Mouse (Mus musculus) heart, embryonic 14.5 days (tissue): ENCODE results near the gene Exosc8. TPM values are rescaled to one million over a fixed set of nuclear protein-coding genes. Genes with fewer than 3 reads are reported as not detected.
A peak's percentile ranks its signal among the peaks of the same experiment; 100 is the strongest.

Source experiments
- ATAC-seq: fragments of 200-750 bp; cut with Nextera tagmentation; 2 replicates; pipeline ENCODE4 v1.8.0; 2017; ENCODE audit warnings: low read depth, moderate TSS enrichment; ENCODE audit not compliant: insufficient number of reproducible peaks, insufficient read depth, low FRiP score
- H3K27ac ChIP-seq, 2 experiments: fragments of 200-500 bp in 1 of 2; fragments of 300-500 bp in 1 of 2; sonication (generic) in 1 of 2; replicated peaks in 1 of 2; 2 replicates each; pipeline ENCODE4 v1.5.1; 2012 to 2014; ENCODE audit warnings: low read depth in 2 of 2, low read length in 2 of 2, control low read depth in 1 of 2, mild to moderate bottlenecking in 1 of 2, mixed read lengths in 1 of 2; ENCODE audit not compliant: control insufficient read depth in 1 of 2, insufficient read depth in 1 of 2
- H3K27me3 ChIP-seq: fragments of 300-500 bp; sonication (generic); 2 replicates; pipeline ENCODE4 v1.6.1; 2014; ENCODE audit warnings: mild to moderate bottlenecking, low read length, control low read depth; ENCODE audit not compliant: control insufficient read depth, insufficient read depth
- H3K36me3 ChIP-seq: fragments of 300-500 bp; sonication (generic); 2 replicates; pipeline ENCODE4 v1.6.1; 2014; ENCODE audit warnings: mild to moderate bottlenecking, control low read depth, low read length, mixed read lengths; ENCODE audit not compliant: control insufficient read depth, insufficient read depth
- H3K4me1 ChIP-seq, 2 experiments: fragments of 200-500 bp in 1 of 2; fragments of 300-500 bp in 1 of 2; sonication (generic) in 1 of 2; 2 replicates each; pipeline ENCODE4 v1.6.1; 2012 to 2014; ENCODE audit warnings: low read length in 2 of 2, control low read depth in 1 of 2, mixed read lengths in 1 of 2; ENCODE audit not compliant: control insufficient read depth in 2 of 2, insufficient read depth in 2 of 2
- H3K4me2 ChIP-seq: fragments of 300-500 bp; sonication (generic); 2 replicates; pipeline ENCODE4 v1.6.1; 2014; ENCODE audit warnings: mild to moderate bottlenecking, low read length
- H3K4me3 ChIP-seq, 2 experiments: fragments of 200-500 bp in 1 of 2; fragments of 300-500 bp in 1 of 2; sonication (generic) in 1 of 2; 2 replicates each; pipeline ENCODE4 v1.5.1; 2012 to 2014; ENCODE audit warnings: low read length in 2 of 2, mild to moderate bottlenecking in 2 of 2, control low read depth in 1 of 2, low read depth in 1 of 2, moderate library complexity in 1 of 2; ENCODE audit not compliant: control insufficient read depth in 1 of 2, insufficient read depth in 1 of 2
- H3K9ac ChIP-seq: fragments of 300-500 bp; sonication (generic); 2 replicates; pipeline ENCODE4 v1.6.1; 2014; ENCODE audit warnings: mild to moderate bottlenecking, low read length
- H3K9me3 ChIP-seq: fragments of 300-500 bp; sonication (generic); 2 replicates; pipeline ENCODE4 v1.6.1; 2016; ENCODE audit warnings: low read length, control low read depth; ENCODE audit not compliant: control insufficient read depth
- WGBS: fragments of 180-500 bp; shearing (Covaris S2); extraction: QIAGEN DNeasy Blood & Tissue Kit; methylation state at CpG from one replicate; pipeline ENCODE4 v1.1.7; 2014; 5-methylcytosine and 5-hydroxymethylcytosine counted together
- polyA plus RNA-seq: library from polyadenylated mRNA; unstranded; fragments of >200 nt; fragmentation: Nextera tagmentation; extraction: Ambion mirVana; gene quantifications from 2 replicates; pipeline ENCODE4 v1.2.1, GENCODE M21; 2014

The Exosc8 gene
- polyA plus RNA-seq, 1 experiment from 2014 or later: 79.7 TPM

DNA sequence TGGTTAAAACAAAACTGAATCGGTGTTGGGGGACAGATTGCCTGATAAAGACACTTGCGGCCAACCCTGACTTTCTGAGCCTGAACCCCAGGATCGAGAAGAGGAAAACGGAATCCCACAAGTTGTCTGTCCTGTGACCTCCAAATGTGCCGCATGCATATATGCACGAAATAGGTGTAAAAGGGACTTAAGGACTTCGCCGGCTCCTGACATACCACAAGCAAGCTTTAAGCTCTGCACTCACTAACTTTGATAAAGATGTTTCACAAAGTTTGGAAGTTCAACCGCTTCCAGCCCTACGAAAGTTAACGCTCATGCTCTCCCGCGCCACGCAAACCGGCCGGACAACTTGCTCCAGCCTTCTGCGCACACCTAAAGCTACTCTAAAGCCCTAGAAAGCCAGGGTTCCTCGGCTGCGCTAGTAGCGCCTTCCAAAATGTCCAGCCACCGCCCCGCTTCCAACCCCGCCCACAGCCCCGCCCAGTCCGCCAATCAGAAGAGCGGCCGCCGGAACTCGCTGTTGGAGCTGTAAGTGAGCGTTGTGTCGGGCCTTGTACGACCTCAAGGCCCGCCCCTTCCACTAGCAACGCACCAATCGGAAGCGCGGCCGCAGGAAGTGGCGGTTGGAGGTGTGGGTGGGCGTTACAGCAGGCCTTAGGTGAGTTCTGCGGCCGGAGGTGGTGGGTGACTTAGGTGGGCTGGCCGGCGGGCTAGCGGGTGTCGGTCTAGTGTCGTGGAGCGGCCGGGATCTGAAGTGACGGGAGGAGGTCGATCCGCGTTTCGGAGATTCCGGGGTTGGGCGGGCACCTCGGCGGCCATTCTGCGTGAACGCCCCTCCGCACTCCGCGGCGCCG is 42.8 kb downstream of the Exosc8 start, which contains the start of gene Supt20:
Gene Supt20 (plus strand): TSS at position 606 of the 854 bp plus-strand sequence.
- 2% methylated on average over 65 of the region's 65 CpGs for WGBS
- H3K9ac ChIP-seq: peak within 1 kb of the TSS; percentile 89
- no peaks in the 10 kb centered on the region for H3K9me3 ChIP-seq
- H3K4me2 ChIP-seq: peak within 1 kb of the TSS; percentile 93
- peak within 1 kb of the TSS; percentile 93 to 95 for H3K27ac ChIP-seq
- H3K36me3 ChIP-seq: peaks cover 26% of the 10 kb centered on the region
- no peaks in the 10 kb centered on the region; a peak in 1 of 4 replicates for H3K4me1 ChIP-seq
- peak; percentile 98 for ATAC-seq
- no peaks in the 10 kb centered on the region for H3K27me3 ChIP-seq
- peak within 1 kb of the TSS; percentile 83 to 86 for H3K4me3 ChIP-seq

DNA sequence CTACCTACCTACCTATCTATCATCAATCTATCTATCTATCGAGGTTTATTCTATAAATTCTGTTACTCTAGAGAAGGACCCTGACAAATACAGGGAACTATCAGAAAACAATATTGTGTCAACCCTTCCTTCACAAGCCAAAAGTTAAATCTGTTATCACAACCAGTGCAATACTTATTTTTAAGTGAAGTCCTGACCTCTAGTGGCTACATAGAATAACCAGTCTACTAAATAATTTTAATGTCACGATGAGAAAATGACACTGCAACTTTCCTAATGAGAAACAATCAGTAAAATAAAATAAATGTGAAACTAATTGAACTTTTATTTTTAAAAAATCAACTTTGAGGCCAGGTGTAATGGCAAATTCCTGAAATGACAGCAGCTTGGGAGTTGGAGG is 46.1 kb downstream of the Exosc8 start:
- H3K36me3 ChIP-seq: no peaks in the 10 kb centered on the region
- H3K4me1 ChIP-seq: no peaks in the 10 kb centered on the region; a peak in 1 of 4 replicates
- 32% methylated on average over 2 of the region's 2 CpGs for WGBS
- no peak overlapping the region for H3K27ac ChIP-seq
- H3K4me2 ChIP-seq: no peak overlapping the region
- H3K9ac ChIP-seq: no peak overlapping the region
- no peaks in the 10 kb centered on the region for H3K27me3 ChIP-seq
- H3K4me3 ChIP-seq: no peak overlapping the region
- no peaks in the 10 kb centered on the region for H3K9me3 ChIP-seq
- ATAC-seq: no peak

DNA sequence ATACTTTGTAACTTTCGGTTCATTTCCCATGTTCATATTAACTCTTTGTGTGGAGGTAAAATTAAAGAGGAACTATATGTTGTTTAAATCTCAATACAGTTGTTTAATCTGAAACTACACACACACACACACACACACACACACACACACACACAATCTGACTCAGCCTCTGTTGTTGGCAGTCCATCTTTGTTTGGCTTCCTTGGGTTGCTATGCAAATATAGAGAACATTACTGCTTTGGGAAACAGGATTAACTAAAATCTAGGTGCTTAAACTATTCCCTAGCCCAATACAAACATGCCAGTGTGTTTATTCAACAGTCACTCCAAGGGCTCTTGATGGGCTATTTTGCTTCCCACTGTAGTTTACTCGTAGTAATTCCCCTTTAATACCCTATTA is 47.9 kb downstream of the Exosc8 start:
- Histone ChIP-seq H3K27me3 (no peaks in the 10 kb centered on the region), H3K9me3 (no peaks in the 10 kb centered on the region), H3K9ac (no peak overlapping the region), H3K4me3 (no peak overlapping the region), H3K36me3 (no peaks in the 10 kb centered on the region), H3K27ac (no peak overlapping the region), H3K4me1 (no peaks in the 10 kb centered on the region; a peak in 1 of 4 replicates), H3K4me2 (no peak overlapping the region)
- WGBS: 75% methylated on average over 2 of the region's 2 CpGs
- ATAC-seq: no peak

DNA sequence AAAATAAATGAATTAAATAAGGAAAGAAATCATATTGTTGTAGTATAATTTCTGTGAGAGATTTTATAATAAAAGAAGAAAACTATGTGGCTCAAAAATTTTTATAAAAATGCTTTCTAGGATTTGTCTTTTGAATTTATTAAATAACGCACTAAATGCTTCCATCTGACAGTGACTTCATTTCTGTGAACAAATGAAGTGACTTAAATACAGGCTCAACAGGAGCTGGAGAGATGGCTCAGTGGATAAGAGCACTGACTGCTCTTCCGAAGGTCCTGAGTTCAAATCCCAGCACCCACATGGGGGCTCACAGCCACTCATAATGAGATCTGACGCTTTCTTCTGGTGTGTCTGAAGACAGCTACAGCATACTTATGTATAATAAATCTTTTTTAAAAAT is 50.0 kb downstream of the Exosc8 start:
- no peak overlapping the region for H3K4me2 ChIP-seq
- H3K4me3 ChIP-seq: no peak overlapping the region
- H3K36me3 ChIP-seq: no peaks in the 10 kb centered on the region
- no peaks in the 10 kb centered on the region for H3K9me3 ChIP-seq
- 89% methylated on average over 3 of the region's 3 CpGs for WGBS
- H3K4me1 ChIP-seq: no peaks in the 10 kb centered on the region
- H3K27ac ChIP-seq: no peak overlapping the region
- H3K9ac ChIP-seq: no peak overlapping the region
- no peaks in the 10 kb centered on the region for H3K27me3 ChIP-seq
- ATAC-seq: no peak

DNA sequence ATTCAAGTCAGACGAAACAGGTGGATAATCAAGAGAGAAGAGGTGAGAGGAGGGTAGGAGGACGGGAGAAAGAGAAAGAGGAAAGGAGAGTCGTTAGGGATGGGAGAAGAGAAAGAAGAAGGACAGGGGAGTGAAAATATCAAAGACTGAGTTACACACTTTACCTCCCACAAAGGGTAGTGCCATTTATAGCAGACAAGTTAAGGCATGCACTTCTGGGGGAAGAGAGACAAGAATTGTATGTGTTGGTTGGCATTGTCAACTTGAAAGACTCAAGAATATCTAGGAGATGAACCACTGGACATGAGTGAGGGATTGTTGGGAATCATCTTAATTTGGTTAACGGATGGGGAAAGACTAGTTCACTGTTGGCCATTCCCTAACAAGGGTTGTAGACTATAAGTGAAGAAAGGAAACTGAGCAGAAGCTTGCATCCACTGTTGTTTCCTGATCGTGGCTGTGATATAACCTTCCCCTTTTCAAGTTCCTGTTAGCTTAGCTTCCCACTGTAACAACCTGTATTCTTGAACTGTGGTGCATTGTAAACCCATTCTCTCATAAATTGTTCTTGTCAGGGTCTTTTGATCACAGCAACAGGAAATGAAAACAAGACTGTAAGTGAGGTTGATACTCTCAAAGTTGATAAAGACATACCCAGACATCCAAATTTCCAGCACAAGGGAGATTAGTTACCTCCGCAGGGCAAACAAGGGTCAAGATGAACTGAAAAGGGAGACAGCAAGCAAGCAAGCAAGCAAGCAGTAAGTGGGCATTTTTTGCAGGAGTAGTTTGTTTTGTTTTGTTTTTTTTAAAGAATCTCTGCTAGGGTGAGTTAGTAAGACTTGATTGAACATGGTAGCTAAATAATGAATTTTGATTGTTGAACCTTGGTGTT is 53.6 kb downstream of the Exosc8 start:
- Histone ChIP-seq H3K9me3 (no peaks in the 10 kb centered on the region), H3K4me1 (no peaks in the 10 kb centered on the region), H3K9ac (no peak overlapping the region), H3K27ac (no peak overlapping the region), H3K27me3 (no peaks in the 10 kb centered on the region), H3K4me3 (no peak overlapping the region), H3K4me2 (no peak overlapping the region), H3K36me3 (no peaks in the 10 kb centered on the region)
- WGBS: 70% methylated on average over 6 of the region's 6 CpGs
- ATAC-seq: no peak

Other genes starting within 250 kb of the Exosc8 start
- 67.0 and 67.6 TPM in 2 replicates for gene Supt20, start 42.6 kb downstream of the Exosc8 start, polyA plus RNA-seq
- 1.1 and 1.3 TPM in 2 replicates for gene Gm21958, start 21.0 kb downstream of the Exosc8 start, polyA plus RNA-seq
- gene Alg5, start 146 bp upstream of the Exosc8 start, polyA plus RNA-seq: 37.4 and 41.6 TPM in 2 replicates
- 0.88 and 1.4 TPM in 2 replicates for gene Smad9, start 20.2 kb upstream of the Exosc8 start, polyA plus RNA-seq
- gene Rfxap, start 72.4 kb upstream of the Exosc8 start, polyA plus RNA-seq: 36.3 and 39.5 TPM in 2 replicates
- gene Sertm1, start 180.5 kb upstream of the Exosc8 start, polyA plus RNA-seq: 0.15 and 0.24 TPM in 2 replicates